Mouse (Mus musculus): ENCODE data around the gene Rin3. TPM values are rescaled to one million over a fixed set of nuclear protein-coding genes. Genes with fewer than 3 reads are reported as not detected.
A peak's percentile ranks its signal among the peaks of the same experiment; 100 is the strongest.

Gene Rin3
- polyA plus RNA-seq, 1 experiment from 2014 or later = 1.9 TPM

DNA sequence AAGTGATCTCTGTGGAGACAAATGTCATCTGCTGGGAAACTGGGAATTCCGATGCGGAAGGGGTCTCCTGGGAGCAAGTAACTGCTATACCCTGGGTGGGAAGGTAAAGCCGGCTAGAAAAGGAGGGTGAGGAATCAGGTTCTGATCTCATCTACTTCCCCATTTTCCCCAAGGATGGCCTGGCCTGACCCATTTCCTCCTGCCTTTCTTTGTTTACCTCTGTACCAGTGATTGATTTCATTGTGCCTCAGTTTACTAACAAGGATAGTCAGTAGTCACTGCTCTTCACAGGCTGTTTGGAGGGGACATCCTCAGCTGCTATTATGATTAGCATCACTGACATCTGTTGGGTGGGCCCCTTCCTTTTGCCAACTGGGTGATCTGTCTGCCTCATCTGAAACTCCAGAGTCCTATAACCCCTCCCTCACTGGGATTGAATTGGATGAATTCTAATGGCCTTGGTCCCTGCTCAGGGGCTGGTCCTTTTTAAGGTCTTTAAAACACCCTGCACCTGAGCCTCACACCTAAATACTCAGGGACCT is 1.8 kb downstream of the Rin3 start:
- Histone ChIP-seq H3K4me2 (ENCODE audit: low read length) (0 out of 2 replicates have a peak overlapping the region, but pooled peaks have one; percentile 97), H3K4me3 (ENCODE audit: low read depth, low read length) (no peak overlapping the region), H3K27me3 (replicated peaks; ENCODE audit: control insufficient read depth, insufficient read depth, low read length) (0 out of 2 replicates have a peak, but pooled peaks cover 4% of the 10 kb centered on the region), H3K9ac (ENCODE audit: low read length) (no peak overlapping the region), H3K9me3 (replicated peaks; ENCODE audit: control insufficient read depth, low read length) (no peaks in the 10 kb centered on the region), H3K4me1 (ENCODE audit: control insufficient read depth, insufficient read depth, low read length) (peaks cover 11% of the 10 kb centered on the region), H3K27ac (ENCODE audit: low read depth, low read length) (no peak overlapping the region), H3K36me3 (ENCODE audit: control insufficient read depth, insufficient read depth, low read length) (no peaks in the 10 kb centered on the region)
- no peak for DNase-seq (ENCODE audit: low spot score)
- 65% methylated on average over 3 of the region's 3 CpGs for WGBS
- no peak for ATAC-seq

DNA sequence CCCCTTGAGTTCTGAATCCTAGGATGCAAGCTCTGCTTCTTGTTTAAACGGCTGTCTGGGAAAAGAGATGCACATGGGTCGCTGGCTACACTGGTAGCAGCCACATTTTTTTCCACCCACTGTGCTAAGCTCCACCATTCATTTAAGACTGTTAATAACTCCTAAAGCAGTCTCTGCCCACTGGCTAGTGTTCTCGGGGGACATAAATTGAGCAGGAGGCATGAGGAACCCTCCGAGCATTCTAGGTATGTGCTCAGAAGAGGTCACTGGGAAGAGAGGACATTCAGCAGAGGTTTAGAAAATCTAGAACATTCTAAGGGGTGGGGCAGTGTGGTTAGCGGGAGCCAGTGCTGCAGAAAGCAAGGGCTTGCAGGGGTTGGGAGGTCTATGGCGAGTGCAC is 2.5 kb downstream of the Rin3 start:
- ATAC-seq (no peak), DNase-seq (ENCODE audit: low spot score) (no peak)
- Histone ChIP-seq H3K4me2 (ENCODE audit: low read length) (no peak overlapping the region), H3K27ac (ENCODE audit: low read depth, low read length) (no peak overlapping the region), H3K4me1 (ENCODE audit: control insufficient read depth, insufficient read depth, low read length) (peaks cover 11% of the 10 kb centered on the region), H3K9ac (ENCODE audit: low read length) (no peak overlapping the region), H3K27me3 (replicated peaks; ENCODE audit: control insufficient read depth, insufficient read depth, low read length) (0 out of 2 replicates have a peak, but pooled peaks cover 4% of the 10 kb centered on the region), H3K9me3 (replicated peaks; ENCODE audit: control insufficient read depth, low read length) (no peaks in the 10 kb centered on the region), H3K4me3 (ENCODE audit: low read depth, low read length) (no peak overlapping the region), H3K36me3 (ENCODE audit: control insufficient read depth, insufficient read depth, low read length) (no peaks in the 10 kb centered on the region)
- WGBS = 82% methylated on average over 6 of the region's 6 CpGs

DNA sequence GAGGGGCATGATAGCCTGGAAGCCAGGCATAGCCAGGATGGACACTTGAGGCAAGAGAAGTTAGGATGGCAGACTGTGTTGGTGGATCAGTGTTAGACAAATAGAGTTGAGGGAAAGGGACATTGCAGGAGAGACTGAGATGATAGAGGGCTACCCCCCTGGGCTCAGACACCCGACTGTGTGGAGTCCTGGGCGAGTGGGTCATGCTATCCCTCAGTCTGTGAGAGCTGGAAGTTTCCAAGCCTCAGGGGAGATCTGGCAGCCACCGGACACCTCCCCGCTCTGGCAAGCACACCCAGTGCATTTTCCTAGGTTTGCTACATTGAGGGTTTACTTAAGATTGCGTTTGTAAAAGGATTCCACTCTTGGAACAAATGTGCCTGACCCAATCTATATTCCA is 2.9 kb downstream of the Rin3 start:
- no peak for ATAC-seq
- Histone ChIP-seq H3K27ac (ENCODE audit: low read depth, low read length) (no peak overlapping the region), H3K36me3 (ENCODE audit: control insufficient read depth, insufficient read depth, low read length) (no peaks in the 10 kb centered on the region), H3K27me3 (replicated peaks; ENCODE audit: control insufficient read depth, insufficient read depth, low read length) (0 out of 2 replicates have a peak, but pooled peaks cover 4% of the 10 kb centered on the region), H3K9ac (ENCODE audit: low read length) (no peak overlapping the region), H3K9me3 (replicated peaks; ENCODE audit: control insufficient read depth, low read length) (no peaks in the 10 kb centered on the region), H3K4me1 (ENCODE audit: control insufficient read depth, insufficient read depth, low read length) (peaks cover 11% of the 10 kb centered on the region), H3K4me2 (ENCODE audit: low read length) (no peak overlapping the region), H3K4me3 (ENCODE audit: low read depth, low read length) (no peak overlapping the region)
- no peak for DNase-seq (ENCODE audit: low spot score)
- 87% methylated on average over 5 of the region's 5 CpGs for WGBS

DNA sequence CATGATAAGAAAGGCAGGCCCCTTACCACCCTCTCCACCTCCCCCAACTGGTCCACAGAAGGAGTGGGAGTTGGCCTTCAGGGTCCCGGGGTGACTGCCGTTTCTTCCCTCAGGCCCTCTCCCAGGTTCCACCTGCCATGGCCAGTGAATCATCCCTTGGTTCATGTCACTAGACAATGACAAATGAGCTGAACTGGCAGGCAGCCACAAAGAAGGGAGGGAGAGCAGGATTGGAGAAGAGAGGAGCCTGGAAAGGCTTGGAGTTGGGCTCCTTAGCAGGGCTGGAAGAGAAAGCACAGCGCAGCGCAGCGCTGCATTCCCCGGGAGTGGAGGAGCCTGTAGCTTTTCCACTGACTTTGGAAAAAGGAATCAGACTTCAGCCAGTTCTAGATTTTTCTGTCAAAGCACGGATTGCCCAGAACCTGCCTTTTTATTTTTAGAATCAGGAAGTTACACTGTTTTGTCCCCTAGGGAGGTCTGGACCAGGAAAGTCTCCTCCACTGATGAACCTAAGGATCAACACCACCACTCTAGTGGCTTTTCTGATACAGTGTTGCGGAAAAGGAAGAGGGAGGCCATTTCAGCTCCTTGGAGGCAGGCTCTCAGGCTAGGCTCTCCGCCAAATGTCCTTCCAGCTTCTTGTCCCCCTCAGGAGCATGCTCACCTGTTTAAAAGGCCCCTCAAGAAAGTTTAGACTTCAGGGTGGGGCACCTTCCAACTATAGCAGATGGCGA is 4.0 kb downstream of the Rin3 start:
- 75% methylated on average over 10 of the region's 10 CpGs for WGBS
- no peak overlapping the region for H3K9ac ChIP-seq (ENCODE audit: low read length)
- ATAC-seq = no peak
- 0 out of 2 replicates have a peak, but pooled peaks cover 4% of the 10 kb centered on the region for H3K27me3 ChIP-seq (replicated peaks; ENCODE audit: control insufficient read depth, insufficient read depth, low read length)
- no peak overlapping the region for H3K4me3 ChIP-seq (ENCODE audit: low read depth, low read length)
- DNase-seq (ENCODE audit: low spot score) = no peak
- no peaks in the 10 kb centered on the region for H3K36me3 ChIP-seq (ENCODE audit: control insufficient read depth, insufficient read depth, low read length)
- no peak overlapping the region for H3K27ac ChIP-seq (ENCODE audit: low read depth, low read length)
- peaks cover 11% of the 10 kb centered on the region for H3K4me1 ChIP-seq (ENCODE audit: control insufficient read depth, insufficient read depth, low read length)
- no peak overlapping the region for H3K4me2 ChIP-seq (ENCODE audit: low read length)
- no peaks in the 10 kb centered on the region for H3K9me3 ChIP-seq (replicated peaks; ENCODE audit: control insufficient read depth, low read length)

- ATAC-seq (no peak), DNase-seq (ENCODE audit: low spot score) (no peak)
- no peaks in the 10 kb centered on the region for H3K9me3 ChIP-seq (replicated peaks; ENCODE audit: control insufficient read depth, low read length)
- no peak overlapping the region for H3K9ac ChIP-seq (ENCODE audit: low read length)
- H3K27me3 ChIP-seq (replicated peaks; ENCODE audit: control insufficient read depth, insufficient read depth, low read length) = 0 out of 2 replicates have a peak, but pooled peaks cover 4% of the 10 kb centered on the region
- H3K36me3 ChIP-seq (ENCODE audit: control insufficient read depth, insufficient read depth, low read length) = no peaks in the 10 kb centered on the region
- no peak overlapping the region for H3K4me2 ChIP-seq (ENCODE audit: low read length)
- H3K27ac ChIP-seq (ENCODE audit: low read depth, low read length) = no peak overlapping the region
- H3K4me1 ChIP-seq (ENCODE audit: control insufficient read depth, insufficient read depth, low read length) = peaks cover 11% of the 10 kb centered on the region
- 76% methylated on average over 6 of the region's 6 CpGs for WGBS
- no peak overlapping the region for H3K4me3 ChIP-seq (ENCODE audit: low read depth, low read length)
Measured at GRCm38 (mm10) chr12:102287904-102288602, 5.2 kb downstream of the Rin3 start.

DNA sequence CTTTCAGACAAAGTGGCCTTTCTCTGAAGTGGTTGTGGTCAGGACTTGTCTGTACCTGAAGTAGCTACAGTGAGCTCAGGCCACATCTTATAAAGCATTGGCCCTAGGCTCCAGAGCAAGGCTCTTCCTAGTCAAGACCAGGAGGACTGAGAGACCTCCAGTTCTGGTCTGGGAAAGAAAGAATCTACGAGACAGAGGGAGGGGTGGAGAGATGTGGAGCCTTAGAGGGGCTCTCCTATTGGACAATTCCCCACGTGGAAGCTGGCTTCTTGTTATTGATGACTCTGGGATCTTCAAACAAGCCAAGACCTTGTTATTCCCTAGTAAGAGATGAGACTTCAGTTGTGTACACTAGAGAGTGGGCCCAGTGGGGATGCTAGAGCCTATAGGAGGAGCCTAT is 6.0 kb downstream of the Rin3 start:
- WGBS = 30% methylated on average over 2 of the region's 2 CpGs
- Histone ChIP-seq H3K9ac (ENCODE audit: low read length) (no peak overlapping the region), H3K27me3 (replicated peaks; ENCODE audit: control insufficient read depth, insufficient read depth, low read length) (no peaks in the 10 kb centered on the region), H3K27ac (ENCODE audit: low read depth, low read length) (no peak overlapping the region), H3K36me3 (ENCODE audit: control insufficient read depth, insufficient read depth, low read length) (no peaks in the 10 kb centered on the region), H3K4me3 (ENCODE audit: low read depth, low read length) (no peak overlapping the region), H3K4me2 (ENCODE audit: low read length) (no peak overlapping the region), H3K4me1 (ENCODE audit: control insufficient read depth, insufficient read depth, low read length) (peaks cover 6% of the 10 kb centered on the region), H3K9me3 (replicated peaks; ENCODE audit: control insufficient read depth, low read length) (no peaks in the 10 kb centered on the region)
- no peak for DNase-seq (ENCODE audit: low spot score)
- ATAC-seq = no peak

GRCm38 (mm10) chr12:102289568-102289967 is 6.7 kb downstream of the Rin3 start:
- H3K9ac ChIP-seq (ENCODE audit: low read length) = no peak overlapping the region
- WGBS = 88% methylated on average over 1 of the region's 1 CpGs
- DNase-seq (ENCODE audit: low spot score) (no peak), ATAC-seq (no peak)
- no peak overlapping the region for H3K4me2 ChIP-seq (ENCODE audit: low read length)
- H3K36me3 ChIP-seq (ENCODE audit: control insufficient read depth, insufficient read depth, low read length) = no peaks in the 10 kb centered on the region
- no peaks in the 10 kb centered on the region for H3K9me3 ChIP-seq (replicated peaks; ENCODE audit: control insufficient read depth, low read length)
- no peak overlapping the region for H3K27ac ChIP-seq (ENCODE audit: low read depth, low read length)
- no peak overlapping the region for H3K4me3 ChIP-seq (ENCODE audit: low read depth, low read length)
- H3K27me3 ChIP-seq (replicated peaks; ENCODE audit: control insufficient read depth, insufficient read depth, low read length) = no peaks in the 10 kb centered on the region
- peaks cover 3% of the 10 kb centered on the region; the same call in 1 of the 2 replicates for H3K4me1 ChIP-seq (ENCODE audit: control insufficient read depth, insufficient read depth, low read length)

DNA sequence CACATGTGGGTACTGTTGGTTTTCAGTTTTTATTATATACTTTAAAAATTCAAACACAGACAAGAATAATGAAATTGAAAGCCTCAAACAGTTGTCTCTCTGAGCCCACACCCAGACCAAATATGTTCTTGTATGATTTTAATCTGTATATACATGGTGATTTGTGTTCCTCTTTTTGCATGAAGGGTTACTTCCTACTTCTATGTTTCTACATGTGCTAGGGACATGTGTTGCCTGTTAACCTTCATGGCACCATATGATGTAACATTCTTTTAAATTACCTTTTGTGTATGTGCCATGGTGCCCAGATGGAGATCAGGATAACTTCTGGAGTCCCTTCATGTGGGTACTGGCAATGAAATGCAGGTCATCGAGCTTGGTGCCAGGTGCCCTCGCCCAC is 7.8 kb downstream of the Rin3 start:
- DNase-seq (ENCODE audit: low spot score) (no peak), ATAC-seq (no peak)
- no peak overlapping the region for H3K4me2 ChIP-seq (ENCODE audit: low read length)
- H3K9ac ChIP-seq (ENCODE audit: low read length) = no peak overlapping the region
- no peaks in the 10 kb centered on the region for H3K36me3 ChIP-seq (ENCODE audit: control insufficient read depth, insufficient read depth, low read length)
- no peaks in the 10 kb centered on the region; the same call in 1 of the 2 replicates for H3K4me1 ChIP-seq (ENCODE audit: control insufficient read depth, insufficient read depth, low read length)
- WGBS = 95% methylated on average over 2 of the region's 2 CpGs
- H3K9me3 ChIP-seq (replicated peaks; ENCODE audit: control insufficient read depth, low read length) = no peaks in the 10 kb centered on the region
- no peaks in the 10 kb centered on the region for H3K27me3 ChIP-seq (replicated peaks; ENCODE audit: control insufficient read depth, insufficient read depth, low read length)
- H3K4me3 ChIP-seq (ENCODE audit: low read depth, low read length) = no peak overlapping the region
- H3K27ac ChIP-seq (ENCODE audit: low read depth, low read length) = no peak overlapping the region

DNA sequence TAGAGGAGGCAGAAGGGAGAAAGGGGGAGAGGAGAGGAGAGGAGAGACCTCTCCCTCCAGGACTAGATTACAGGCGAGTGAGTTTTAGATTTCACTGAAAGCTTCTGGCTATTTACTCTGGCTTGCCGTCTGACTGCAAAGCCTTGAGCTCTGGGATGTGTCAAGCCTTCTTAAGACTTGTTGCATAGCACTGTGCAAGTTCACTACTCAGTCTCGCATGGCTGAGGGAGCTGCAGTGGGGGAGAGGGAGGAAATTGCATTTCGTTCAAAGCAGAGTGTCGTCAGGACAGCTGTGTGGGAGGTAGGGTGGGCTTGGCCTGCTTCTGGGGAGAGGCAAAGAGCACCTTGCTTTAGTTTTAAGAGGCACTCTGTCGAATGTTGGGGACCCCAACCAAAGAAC is 8.8 kb downstream of the Rin3 start:
- Histone ChIP-seq H3K9ac (ENCODE audit: low read length) (no peak overlapping the region), H3K4me2 (ENCODE audit: low read length) (no peak overlapping the region), H3K36me3 (ENCODE audit: control insufficient read depth, insufficient read depth, low read length) (no peaks in the 10 kb centered on the region), H3K9me3 (replicated peaks; ENCODE audit: control insufficient read depth, low read length) (no peaks in the 10 kb centered on the region), H3K4me1 (ENCODE audit: control insufficient read depth, insufficient read depth, low read length) (no peaks in the 10 kb centered on the region), H3K27ac (ENCODE audit: low read depth, low read length) (no peak overlapping the region), H3K4me3 (ENCODE audit: low read depth, low read length) (no peak overlapping the region), H3K27me3 (replicated peaks; ENCODE audit: control insufficient read depth, insufficient read depth, low read length) (no peaks in the 10 kb centered on the region)
- 70% methylated on average over 6 of the region's 6 CpGs for WGBS
- ATAC-seq (no peak), DNase-seq (ENCODE audit: low spot score) (no peak)
